Mouse (Mus musculus) heart, adult 18-20 months (tissue): ENCODE data around the gene Nid1. TPM values are rescaled to one million over a fixed set of nuclear protein-coding genes. Genes with fewer than 3 reads are reported as not detected.
A peak's percentile ranks its signal among the peaks of the same experiment; 100 is the strongest.
"Not testable (repeated sequence)": the region's sequence is repeated elsewhere in the genome, so short reads cannot be mapped to it uniquely, and the experiment has no call there.

Experiments used
- DNase-seq, 2 experiments: peaks; one replicate each; pipeline ENCODE4 v3.0.0; 2021 to 2022; ENCODE audit warnings: mixed read lengths in 1 of 2
- total RNA-seq, 2 experiments: library from RNA; stranded (reverse); gene quantifications; 2 replicates each; pipeline ENCODE4 v1.2.3; 2021

Nid1 gene
- total RNA-seq, 2 experiments from 2014 or later, result 44.3 to 51.5 TPM

DNA sequence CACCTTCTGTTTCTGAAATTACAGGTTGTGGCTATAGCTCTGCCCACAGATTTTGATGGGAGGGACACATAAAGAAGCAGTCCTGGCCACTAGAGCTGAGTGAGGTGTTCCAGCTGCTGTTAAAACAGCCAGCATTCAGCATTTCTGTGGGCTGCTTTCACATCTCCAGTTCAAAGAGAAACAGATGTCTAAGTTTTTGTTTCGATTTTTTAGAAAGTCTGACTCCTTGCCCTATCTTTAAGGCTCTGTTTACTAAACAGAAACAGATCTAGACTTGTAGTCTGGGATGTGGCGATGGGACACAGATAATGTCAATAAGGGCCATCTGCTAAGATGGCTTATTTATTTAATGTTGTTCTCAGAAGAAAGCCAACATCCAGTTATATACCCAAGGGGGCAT lies 54.8 kb downstream of the Nid1 start:
- DNase-seq, result peak in 1 of 2 experiments; percentile 54

DNA sequence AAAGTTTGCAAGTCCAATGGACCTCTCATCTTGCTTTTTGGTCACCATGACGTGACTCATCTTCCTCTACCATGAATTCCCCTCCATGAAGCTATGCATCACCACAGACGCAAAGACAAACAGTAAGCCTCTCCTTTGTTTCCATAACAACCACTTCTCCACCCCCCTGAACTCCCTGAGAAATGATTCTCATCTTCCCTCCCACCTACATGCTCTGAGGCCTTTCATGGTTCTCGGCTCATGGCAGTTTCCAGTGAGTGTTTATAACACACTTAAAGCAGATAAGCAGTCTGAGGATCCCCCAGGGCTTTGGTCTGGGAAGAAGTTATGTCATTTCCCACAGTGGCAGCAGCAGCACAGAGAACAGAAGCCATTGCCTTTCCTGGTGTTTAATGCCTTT lies 56.2 kb downstream of the Nid1 start:
- no peak for DNase-seq

DNA sequence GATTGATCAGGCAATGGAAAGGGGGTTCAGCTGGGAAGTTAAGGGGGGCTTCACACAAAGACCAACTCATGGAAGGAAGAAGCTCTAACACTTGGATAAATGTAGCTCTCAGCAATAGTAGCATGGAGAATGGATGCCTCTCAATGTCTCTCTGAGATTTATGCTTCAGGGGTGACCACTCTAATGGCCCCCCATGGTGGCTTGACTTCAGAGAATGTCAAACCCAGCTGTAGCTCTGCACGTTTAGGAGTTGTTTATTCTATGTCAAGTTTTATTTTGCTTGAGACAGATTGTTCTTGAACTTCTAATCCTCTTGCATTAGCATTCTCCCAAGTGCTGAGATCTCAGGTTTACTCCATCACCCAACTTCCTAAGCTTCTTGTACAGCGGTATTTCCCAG lies 60.7 kb downstream of the Nid1 start:
- DNase-seq, result no peak

DNA sequence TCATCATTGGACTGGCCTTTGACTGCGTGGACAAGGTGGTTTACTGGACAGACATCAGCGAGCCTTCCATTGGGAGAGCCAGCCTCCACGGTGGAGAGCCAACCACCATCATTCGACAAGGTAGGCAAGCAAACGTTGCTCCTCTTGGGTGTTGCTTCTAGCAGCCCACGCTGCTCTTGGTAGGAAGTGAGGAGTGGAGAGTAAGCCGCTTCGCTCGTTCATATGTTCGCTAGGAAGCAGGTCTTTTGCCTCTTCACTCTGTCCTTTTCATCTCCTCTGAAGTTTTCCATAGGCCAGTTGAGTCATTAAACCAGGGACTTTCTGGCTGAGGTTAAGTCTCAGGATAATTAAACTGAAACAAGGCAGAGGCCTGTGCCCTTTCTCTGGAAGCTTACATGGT lies 65.1 kb downstream of the Nid1 start:
- no peak for DNase-seq

DNA sequence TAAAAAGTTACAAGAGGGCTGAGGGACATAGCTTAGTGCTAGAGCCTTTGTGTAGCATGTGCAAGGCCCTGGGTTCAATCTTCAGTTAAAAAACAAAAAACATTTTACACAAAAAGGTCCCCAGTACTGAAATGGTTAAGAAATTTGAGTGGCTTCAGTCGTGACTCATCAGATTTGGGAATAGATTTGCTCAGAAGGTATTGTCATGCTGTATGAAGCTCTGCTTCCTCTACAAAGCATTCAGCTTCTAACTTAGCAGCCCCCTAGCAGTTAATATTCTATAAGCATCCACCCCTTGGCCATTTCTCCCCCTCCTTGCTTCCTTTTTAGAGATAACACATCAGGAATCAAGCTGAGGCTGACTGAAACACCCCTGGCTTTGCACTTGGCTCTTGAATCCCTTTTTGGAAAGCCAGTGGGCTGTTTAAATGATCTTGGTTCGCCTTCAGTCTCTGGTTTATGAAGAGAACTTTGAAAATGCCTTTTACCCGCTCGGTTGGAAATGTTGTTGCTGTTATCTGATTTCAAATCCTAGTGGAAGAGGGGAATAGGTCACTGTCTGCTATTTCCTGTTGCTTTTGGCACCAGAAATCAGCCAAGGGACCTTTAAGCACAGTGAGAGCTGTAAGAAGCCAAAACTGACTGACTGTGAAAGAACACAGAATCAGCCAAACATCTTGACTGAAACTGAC lies 66.5 kb downstream of the Nid1 start:
- DNase-seq, result peak; percentile 59 to 78

DNA sequence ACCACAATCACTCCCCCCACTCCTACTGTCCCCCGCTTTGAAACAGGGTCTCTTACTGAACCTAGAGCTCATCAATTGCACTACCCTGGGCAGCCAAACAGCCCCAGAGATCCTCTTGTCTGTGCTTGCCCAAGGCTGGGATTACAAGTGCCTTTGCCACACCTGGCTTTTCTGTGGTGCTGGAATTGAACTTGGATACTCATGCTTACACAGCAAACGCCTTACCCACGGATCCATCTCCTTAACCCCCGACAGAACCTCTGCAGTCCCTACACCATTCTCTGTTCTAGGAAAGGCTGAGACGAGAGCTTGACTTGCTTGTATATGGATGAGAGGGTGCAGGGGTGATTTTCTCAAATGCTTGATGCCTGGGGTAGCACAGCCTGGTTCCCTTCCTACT lies 67.7 kb downstream of the Nid1 start:
- DNase-seq, result no peak

DNA sequence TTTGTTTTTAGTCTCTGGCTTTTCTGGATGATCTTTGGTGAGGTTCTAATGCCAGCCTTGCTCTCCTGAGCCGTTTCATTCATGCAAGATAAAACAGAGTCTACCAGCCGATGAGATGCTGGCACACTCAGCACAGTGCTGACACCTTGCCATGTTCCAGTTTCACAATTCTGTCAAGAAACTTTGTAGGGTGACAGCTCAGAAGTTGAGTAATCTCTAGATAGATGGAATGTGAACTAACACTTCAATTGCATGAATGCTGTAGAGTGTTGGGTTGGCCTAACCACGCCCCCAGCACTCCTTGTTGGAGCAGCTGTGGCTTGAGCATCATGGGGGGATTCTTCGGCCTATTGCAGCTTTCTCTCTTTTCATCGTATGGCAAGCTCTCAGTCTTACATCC lies 69.2 kb downstream of the Nid1 start:
- DNase-seq, result no peak

DNA sequence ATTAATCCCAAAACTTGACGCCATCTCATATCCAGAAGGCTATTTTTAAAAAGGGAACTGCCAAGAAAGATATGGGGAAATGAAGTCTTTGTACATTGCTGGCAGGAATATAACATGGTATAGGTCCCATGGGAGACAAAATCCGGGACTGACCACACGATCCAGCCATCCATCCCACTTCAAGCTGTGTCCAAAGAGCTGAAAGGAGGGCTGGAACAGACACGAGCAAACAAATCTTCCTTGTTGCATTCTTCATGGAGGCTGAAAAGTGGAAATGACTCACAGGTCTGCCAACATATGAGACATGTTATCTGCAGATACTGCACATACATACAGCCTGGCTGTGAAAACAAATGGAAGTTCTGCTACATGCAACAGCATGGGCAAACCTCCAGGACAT lies 77.5 kb downstream of the Nid1 start:
- no peak for DNase-seq

DNA sequence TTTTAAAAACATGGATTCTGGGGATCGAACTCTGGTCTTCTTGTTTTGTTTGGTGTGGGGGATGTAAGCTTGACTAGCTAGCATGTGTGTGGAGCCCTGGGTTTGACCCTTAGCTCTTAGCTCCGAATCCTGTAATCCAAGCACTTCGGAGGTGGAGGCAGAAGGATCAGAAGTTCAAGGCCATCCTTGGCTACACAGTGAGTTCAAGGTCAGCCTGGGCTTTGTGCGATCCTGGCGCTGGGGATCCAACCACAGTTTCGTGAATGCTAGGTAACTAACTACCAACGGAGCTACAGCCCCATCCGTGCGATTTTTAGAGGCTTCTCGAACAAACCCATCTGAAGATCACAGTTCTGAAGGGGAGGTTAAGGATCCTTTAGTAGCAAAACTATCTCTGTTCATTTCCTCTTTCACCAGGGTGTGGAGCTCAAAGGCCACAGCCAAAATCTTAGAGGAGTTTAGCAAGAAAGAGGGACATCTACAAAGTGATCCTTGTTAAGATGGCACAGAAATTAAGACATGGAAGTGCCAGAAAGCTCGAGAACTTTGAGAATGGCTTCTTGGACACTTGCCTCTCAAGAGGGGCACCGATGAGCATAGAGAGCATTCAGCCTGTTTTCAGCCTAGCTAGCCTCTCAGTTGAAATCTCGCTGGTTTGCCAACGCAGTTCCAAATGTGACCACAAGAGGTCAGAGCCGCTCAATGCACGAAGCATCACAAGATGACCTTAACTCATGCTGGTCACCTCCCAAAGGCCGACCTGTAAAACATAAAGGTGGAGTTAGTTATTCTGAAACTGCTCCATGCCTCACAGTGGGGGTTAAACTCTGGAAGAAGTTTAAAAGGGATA lies 79.2 kb downstream of the Nid1 start:
- peak; percentile 85 to 97 for DNase-seq

DNA sequence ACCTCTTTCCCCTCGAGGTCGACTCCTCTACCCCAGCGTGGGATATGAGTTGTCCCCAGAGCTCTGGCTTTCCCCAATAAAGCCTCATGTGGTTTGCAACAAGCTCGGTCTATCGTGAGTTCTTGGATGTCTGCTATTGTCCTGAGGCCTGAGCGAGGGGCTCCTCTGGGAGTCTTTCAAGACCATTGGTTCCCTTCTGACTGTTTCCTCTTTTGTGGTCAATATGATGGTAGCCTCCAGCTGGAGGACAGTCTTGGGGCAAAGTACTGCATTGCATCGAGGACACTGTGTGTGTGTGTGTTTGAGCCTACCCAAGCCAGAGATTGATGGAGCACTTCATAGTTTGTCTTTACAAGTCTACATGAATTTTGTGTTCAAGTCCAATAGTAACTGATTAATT lies 80.8 kb downstream of the Nid1 start:
- no peak for DNase-seq

DNA sequence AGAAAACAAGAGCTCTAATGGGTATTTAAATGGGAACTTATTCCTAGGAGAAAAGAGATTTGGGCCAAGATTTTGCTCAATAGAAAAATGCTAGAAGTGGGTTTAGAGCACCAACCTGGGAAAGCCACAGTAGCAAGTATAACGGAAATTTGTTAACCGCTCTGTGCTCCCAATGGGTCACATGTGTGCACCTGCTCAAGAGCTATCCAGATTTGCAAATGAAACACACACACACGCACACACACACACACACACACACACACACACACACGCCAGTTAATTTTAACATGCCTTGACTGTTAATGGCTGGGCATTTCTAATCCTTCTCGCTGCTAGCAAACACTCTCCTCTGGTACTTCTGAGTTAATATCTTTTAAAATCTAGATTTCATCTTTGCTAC lies 83.1 kb downstream of the Nid1 start:
- no peak for DNase-seq

DNA sequence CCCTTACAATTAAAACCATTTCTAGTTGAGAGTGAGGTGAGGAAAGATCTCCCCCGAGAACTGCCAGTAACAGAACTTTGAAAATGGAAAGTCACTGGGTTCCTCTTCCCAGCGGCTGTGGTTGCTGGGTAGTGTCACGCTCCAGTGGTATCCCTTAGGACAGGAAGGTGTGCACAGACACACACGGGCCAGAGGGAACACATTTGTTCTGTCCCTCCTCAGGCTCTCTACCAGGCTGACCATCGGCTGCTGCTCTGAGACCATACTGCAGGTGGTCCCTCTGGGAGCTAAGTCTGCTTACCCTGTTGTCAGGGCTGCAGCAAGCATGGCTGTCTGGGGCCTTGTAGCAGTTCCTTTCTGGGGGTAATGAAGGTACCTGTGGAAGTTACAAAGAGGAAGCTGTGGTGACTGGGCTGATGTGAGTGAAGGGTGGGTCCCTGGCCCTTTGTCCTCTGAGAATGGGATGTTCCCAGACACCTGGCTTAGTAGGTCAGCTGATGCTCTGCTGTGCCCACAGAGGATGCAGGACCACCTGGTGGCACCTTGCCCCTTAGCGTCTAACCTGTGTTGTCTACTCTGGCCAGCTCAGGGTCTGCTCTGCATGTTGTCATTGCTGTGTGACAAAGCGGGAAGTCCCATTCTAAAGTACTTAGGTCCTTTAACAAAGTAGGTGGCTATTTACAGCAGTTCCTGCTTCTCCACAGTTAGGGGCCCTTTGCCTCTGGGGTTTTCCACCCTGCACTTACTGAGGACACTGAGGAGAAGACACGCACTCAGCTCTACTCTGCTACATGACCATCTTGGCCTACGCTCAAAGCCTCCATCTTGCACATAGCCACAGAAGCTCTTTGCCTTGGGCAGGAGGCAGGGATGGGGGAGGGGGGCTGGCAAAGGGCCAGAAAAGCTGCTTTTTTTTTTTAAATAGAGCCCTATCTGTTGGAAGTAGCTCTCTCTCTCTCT lies 86.6 kb downstream of the Nid1 start:
- DNase-seq, result no peak

DNA sequence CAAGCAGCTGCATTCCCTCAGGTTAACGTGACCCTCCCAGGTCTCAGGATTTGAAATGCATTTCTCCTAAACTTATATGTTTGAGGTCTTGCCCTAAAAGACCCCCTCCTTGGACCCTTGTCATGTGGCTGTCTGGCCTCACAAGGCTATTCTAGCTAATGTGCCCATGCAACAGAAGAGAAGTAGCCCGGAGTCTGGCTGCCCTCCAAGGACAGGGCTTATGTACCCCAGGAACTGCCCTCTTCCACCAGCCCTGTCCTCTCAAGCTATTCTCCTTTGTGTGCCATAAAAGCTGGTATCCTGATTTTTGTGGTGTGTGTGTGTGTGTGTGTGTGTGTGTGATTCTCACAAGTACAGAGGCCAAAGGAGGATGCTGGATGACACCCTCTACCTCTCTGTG lies 87.9 kb downstream of the Nid1 start:
- DNase-seq, result no peak

DNA sequence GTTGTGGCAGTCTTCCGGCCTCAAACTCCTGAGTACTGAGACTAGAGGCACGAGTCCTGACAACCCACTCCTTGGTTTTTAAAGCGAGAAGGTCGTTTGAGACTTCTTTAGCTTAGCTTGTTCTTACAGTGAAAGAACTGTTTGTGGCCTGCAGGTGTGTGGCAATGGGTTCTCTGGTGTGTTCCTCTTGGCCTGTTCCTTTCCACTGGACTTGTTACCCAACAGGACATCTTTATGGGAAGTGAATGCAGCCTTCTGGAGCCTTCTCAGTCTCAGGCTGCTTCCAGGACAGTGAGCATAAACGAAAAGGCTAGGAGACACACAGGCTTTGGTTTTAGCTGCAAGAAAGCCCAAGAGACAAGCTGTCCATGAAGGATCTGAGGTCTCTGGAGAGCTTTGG lies 88.5 kb downstream of the Nid1 start:
- DNase-seq, result no peak

DNA sequence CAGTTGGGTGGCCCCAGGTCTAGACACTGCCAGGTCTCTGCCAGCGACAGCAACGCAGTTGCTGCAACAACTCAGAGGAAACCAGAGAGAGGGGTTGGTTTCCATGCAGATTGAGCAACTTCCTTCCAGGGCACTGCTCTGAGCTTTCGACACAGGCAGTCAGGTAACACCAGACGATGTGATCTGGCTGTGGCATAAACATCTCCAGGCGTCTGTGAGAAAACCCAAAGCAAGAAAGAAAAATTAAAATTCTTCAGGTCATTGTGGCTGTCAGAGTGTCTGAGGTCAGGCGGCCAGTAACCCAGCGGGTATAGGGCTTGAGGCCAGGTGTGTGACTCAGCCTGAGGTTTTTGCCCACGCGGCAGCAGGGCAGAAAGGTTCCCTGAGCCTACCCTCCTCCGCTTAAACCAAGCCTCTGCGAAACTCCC lies 91.8 kb downstream of the Nid1 start:
- DNase-seq, result peak in 1 of 2 experiments; percentile 46

DNA sequence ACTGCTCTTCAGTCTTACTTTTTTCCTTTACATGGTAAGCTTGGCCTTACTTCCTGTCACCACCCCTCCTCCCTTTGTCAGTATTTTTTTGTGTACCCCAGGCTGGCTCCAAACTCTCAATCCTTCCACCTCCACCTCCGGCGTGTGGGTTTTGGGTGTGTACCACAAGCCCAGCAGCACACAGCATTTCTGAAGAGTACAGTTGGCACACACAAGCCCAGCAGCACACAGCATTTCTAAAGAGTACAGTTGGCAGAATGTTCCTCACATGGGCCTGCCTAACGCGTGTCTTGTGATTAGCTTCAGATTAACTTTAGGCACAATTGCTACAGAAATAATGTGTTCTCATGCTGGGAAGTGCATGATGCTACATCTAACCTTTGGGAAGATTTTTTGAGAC lies 93.6 kb downstream of the Nid1 start:
- no peak for DNase-seq

DNA sequence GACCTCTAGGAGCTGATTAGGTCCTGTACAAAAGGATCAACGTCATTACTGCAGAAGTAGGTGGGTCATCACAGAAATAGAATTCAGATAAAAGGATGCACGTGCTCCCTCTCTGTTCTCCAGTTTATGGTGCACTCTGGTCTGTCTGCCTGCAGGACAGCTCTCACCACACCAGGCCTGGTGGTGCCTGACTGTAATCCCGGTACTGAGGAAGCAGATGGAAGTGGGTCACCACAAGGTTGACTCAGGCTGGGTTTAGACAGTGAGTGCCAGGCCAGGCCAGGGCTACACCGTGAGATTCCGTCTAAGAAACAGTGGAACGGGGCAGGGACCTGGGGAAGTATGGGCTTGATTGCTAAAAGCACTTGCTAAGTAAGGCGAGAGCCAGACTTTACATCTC lies 94.6 kb downstream of the Nid1 start:
- no peak for DNase-seq

DNA sequence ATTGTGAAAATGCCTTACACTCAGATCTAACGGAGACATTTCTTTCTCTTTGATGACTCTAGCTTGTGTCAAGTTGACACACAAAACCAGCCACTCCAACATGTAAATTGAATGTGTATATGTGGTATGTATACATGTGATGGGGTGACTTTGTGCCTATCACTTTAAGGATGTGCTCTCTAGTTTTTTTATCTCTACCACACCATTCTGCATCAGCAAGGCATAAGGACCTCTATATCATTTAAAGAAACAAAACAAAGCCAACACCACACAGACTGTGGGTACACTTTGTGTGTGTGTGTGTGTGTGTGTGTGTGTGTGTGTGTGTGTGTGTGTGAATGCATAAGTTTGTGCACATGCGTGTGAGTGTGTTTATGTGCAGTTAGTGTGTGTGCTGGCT lies 99.2 kb downstream of the Nid1 start:
- DNase-seq, result no peak

DNA sequence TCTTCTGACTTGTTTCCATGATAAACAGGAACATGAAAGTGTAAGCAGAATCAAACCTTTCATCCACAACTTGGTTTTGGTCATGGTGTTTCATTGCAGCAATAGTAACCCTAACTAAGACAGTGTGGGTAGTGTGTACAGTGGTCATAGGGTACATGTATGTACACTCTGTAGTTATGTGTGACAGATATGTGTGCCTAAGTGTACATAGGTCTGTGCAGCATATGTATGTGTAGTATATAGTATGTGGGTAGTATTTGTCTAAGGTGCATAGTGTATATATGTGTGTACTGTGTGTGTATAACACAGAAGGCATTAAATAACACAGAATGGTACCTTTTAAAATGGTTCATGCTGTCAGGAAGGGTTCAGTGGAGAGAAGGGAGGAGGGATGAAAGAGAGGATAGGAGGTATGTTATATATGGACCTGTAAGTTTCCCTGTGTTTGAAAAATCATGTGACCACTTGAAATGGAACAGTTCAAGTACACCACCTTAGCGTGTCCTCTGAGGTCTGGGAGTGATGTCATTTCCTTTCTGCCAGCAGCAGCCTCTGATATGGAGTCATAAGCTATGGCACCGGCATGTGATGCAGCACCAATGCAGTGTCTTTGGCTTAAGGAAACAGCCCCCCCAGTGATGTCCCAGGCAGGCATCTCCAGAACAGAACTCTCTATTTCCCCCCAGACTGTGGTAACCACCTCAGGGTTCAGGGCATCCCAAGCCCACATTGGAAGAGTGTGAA lies 100.1 kb downstream of the Nid1 start:
- DNase-seq, result no peak

DNA sequence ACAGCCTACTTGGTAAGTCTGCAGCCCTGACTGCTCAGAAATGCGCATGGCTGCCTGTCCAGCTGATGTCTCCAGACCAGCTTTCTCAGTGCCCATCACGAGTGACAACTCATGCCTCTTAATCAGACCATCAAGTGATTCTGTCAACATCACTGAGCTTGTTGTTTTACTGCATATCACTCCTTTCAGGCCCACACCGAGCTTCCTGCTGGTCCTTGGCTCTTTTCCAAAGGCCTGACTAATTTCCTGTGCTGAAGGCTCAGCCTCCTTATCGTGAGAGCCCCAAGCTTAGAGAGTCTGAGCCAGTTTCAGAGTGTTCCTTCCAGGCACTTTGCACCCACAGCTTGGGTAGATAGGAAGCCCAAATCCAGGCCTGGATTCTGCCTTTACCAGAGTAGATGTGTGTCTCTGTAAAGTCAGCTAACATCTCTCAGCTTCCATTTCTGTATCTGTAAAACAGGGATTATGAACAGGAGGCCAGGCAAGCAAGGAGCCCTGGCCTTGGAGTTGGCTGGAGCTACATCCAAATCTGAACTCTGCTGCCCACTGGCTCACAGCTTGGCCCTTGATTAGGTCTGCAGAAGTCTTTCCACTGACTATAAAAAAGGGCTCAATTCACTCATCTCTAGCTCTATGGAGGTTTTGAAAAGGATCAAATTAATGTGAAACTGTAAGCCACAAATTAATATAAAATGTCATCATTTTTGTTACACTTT lies 101.4 kb downstream of the Nid1 start:
- DNase-seq, result peak; percentile 78 to 91

DNA sequence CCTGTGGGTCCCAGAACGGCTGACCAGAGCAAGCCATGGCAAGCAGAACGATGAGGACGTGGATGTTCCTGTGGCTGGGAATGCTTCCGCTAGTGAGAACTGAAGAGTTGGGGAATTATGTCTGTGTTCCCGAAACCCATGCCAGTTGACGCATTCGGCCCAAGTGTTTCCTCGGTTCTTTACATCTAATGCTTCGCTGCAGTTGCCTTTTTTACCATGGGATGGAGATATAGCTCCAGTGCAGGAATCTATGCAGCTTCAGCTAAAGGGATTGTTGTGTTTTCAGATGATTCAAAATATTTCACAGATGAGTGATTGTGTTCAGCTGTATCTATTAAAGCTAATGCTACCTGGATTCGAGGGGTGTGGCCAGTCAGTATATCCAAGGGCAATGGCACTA lies 105.7 kb downstream of the Nid1 start:
- DNase-seq, result not testable (repeated sequence)
